In the genomic region with DNA sequence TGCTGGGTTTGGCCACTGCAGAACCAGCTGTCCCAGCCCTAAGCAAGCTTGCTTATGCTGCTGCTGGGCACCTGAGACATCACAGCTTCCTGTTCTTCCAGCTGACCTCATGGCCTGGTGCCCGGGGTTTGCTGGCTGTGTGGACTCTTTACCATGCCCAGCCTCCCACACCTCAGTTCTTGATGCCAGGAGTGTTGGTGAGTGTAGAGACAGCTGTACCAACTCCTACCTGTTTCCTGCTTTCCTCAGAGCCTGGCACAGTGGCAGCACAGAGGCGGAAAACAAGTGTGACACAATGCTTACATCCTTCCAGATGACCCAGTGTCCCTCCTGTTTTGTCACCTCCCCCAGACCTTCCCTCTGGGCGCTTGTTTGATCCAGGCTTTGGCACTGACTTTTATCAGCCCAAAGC, we compare ENCODE assay signal across 11 mouse cellular contexts. TPM values are rescaled to one million over a fixed set of nuclear protein-coding genes. Genes with fewer than 3 reads are reported as not detected.
DNase-seq lines count a peak whose midpoint lies in the region; ATAC-seq lines count a peak whose summit lies in the region.
"Had no signal": no experiment of that assay in that cellular context is flagged by ENCODE, and none has a peak within 500 bp of the region (broad histone marks: within the 10 kb centered on the region; RNA-seq: fewer than 3 reads in every experiment).

No protein-coding gene starts in this region.

- DNase-seq in left cerebral cortex, adult 18-20 months (ENCODE audit: low spot score in 2 of 2), result peak; percentile 74 to 79
- DNase-seq in left cerebral cortex, adult 11 months (ENCODE audit: low spot score), result no peak
- peak; percentile 25 to 65 for DNase-seq in gastrocnemius, adult 8-10 months (ENCODE audit: low spot score in 2 of 2)
- DNase-seq in kidney, postnatal 10 days, result peak; percentile 55
- DNase-seq in right cerebral cortex, postnatal 25 days, result peak; percentile 56
- DNase-seq in spleen, adult 18-20 months, result no peak
- DNase-seq in neural tube, embryonic 10.5 days (ENCODE audit: extremely low spot score, low spot score), result no peak

- 82% methylated on average over 2 of the region's 3 CpGs for WGBS in hindbrain, embryonic 16.5 days

- ATAC-seq in hindbrain, embryonic 16.5 days, result no peak

- no peaks in the 10 kb centered on the region for H3K27me3 ChIP-seq in hindbrain, embryonic 16.5 days (replicated peaks; ENCODE audit: control insufficient read depth, insufficient read depth, low read length)

- no peaks in the 10 kb centered on the region for H3K4me1 ChIP-seq in hindbrain, embryonic 16.5 days (ENCODE audit: control insufficient read depth, insufficient read depth, low read depth, low read length)
- H3K4me1 ChIP-seq: embryonic facial prominence, embryonic 10.5 days had no signal

- no peak overlapping the region for H3K9ac ChIP-seq in hindbrain, embryonic 16.5 days (ENCODE audit: low read depth, low read length)

- H3K36me3 ChIP-seq in hindbrain, embryonic 16.5 days (ENCODE audit: control insufficient read depth, insufficient read depth, low read length), result no peaks in the 10 kb centered on the region

- no peak overlapping the region for H3K4me2 ChIP-seq in hindbrain, embryonic 16.5 days (ENCODE audit: low read length)

- no peak overlapping the region for H3K4me3 ChIP-seq in hindbrain, embryonic 16.5 days (ENCODE audit: low read length)
- H3K4me3 ChIP-seq: embryonic facial prominence, embryonic 10.5 days; myocyte had no signal

- H3K9me3 ChIP-seq in hindbrain, embryonic 16.5 days (ENCODE audit: control insufficient read depth, low read length), result no peaks in the 10 kb centered on the region
- H3K9me3 ChIP-seq: embryonic facial prominence, embryonic 10.5 days had no signal

- no peak overlapping the region for H3K27ac ChIP-seq in hindbrain, embryonic 16.5 days (ENCODE audit: low read depth, low read length)
- H3K27ac ChIP-seq: embryonic facial prominence, embryonic 10.5 days; kidney, postnatal 0 days had no signal

RNA-seq across cellular contexts. Expression of a gene that starts 12.0 kb away (rescaled TPM):
- 1 to 10 TPM; 2.6 to 3.6 TPM for total RNA-seq in left cerebral cortex, adult 18-20 months (2021)
- under 1 TPM in 3 of 4 experiments, not detected in 1; 0.36 to 0.86 (median 0.54) TPM for total RNA-seq in gastrocnemius, adult 8-10 months (2022)
- 1.1 and 1.3 TPM in 2 replicates for polyA plus RNA-seq in hindbrain, embryonic 16.5 days (2015; fragmentation: Nextera tagmentation; extraction: Ambion mirVana)
- polyA plus RNA-seq: embryonic facial prominence, embryonic 10.5 days had no signal

RNA-seq across cellular contexts. Expression of a gene that starts 12.3 kb away (rescaled TPM):
- 10 to 100 TPM; 48.4 to 54.1 TPM for total RNA-seq in left cerebral cortex, adult 18-20 months (2021)
- 10 to 100 TPM; 36.4 to 39.3 (median 39.1) TPM for total RNA-seq in gastrocnemius, adult 8-10 months (2022)
- 68.0 and 71.3 TPM in 2 replicates for polyA plus RNA-seq in hindbrain, embryonic 16.5 days (2015; fragmentation: Nextera tagmentation; extraction: Ambion mirVana)

RNA-seq across cellular contexts. Expression of a gene that starts 26.1 kb away (rescaled TPM):
- 10 to 100 TPM; 29.7 to 35.2 TPM for total RNA-seq in left cerebral cortex, adult 18-20 months (2021)
- total RNA-seq in gastrocnemius, adult 8-10 months (2022), result not detected
- 46.6 and 52.6 TPM in 2 replicates for polyA plus RNA-seq in hindbrain, embryonic 16.5 days (2015; fragmentation: Nextera tagmentation; extraction: Ambion mirVana)
- polyA plus RNA-seq: myocyte had no signal

Comparison
In these comparisons a context has a peak if more than half of its experiments do, and no peak if none do; other contexts are left out.
1. DNase-seq: peak in left cerebral cortex, adult 18-20 months (2 of 2), gastrocnemius, adult 8-10 months (2 of 2), kidney, postnatal 10 days (single experiment) and right cerebral cortex, postnatal 25 days (single experiment); none in left cerebral cortex, adult 11 months (single experiment), spleen, adult 18-20 months (0 of 2) and neural tube, embryonic 10.5 days (single experiment).
2. RNA of a gene that starts 26.1 kb away (total RNA-seq): 29.7 to 35.2 TPM in left cerebral cortex, adult 18-20 months; not detected in gastrocnemius, adult 8-10 months; every median in the first group is over 10 times any median in the second.